Mouse (Mus musculus) layer of hippocampus, postnatal 10 days (tissue): ENCODE results near the gene Klra8. TPM values are rescaled to one million over a fixed set of nuclear protein-coding genes. Genes with fewer than 3 reads are reported as not detected.
"Not testable (repeated sequence)": the region's sequence is repeated elsewhere in the genome, so short reads cannot be mapped to it uniquely, and the experiment has no call there.

Experiments
- DNase-seq, 2 experiments: peaks; one replicate each; pipeline ENCODE4 v3.0.0; 2021; ENCODE audit warnings: low spot score in 2 of 2
- long read RNA-seq: library from polyadenylated mRNA; stranded (forward); transcript quantifications from one replicate; pipeline ENCODE4 v2.0.0, GENCODE M21; 2023
- total RNA-seq, 2 experiments: library from RNA; stranded (reverse); gene quantifications; 2 replicates each; pipeline ENCODE4 v1.2.3; 2021

The Klra8 gene
- total RNA-seq = not detected
- long read RNA-seq = 0 reads

- not testable (repeated sequence) for DNase-seq
Measured at GRCm38 (mm10) chr6:130129798-130130197, at the start of gene Klra8. Gene Klra8 (minus strand): TSS chr6:130129898.

DNA sequence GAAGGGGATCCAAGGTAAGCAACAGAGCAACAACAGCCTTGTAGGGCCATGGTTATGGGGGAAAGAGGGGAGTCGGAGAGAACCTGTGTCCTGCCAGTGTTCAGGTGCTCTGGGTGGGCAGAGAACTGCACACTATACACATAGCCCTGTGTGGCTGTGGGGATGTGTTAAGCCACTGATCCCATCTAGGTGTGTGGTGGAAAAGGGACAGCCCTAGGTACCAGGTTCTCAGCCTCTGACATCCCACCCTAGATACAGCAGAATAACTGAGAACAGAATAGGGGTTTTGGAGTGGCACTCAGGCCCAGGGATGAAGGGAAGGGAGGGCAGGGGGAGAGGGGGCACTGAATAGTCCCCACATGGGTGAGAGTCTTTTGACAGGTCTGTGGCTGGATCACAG, 19.2 kb downstream of the Klra8 start:
- no peak for DNase-seq

DNA sequence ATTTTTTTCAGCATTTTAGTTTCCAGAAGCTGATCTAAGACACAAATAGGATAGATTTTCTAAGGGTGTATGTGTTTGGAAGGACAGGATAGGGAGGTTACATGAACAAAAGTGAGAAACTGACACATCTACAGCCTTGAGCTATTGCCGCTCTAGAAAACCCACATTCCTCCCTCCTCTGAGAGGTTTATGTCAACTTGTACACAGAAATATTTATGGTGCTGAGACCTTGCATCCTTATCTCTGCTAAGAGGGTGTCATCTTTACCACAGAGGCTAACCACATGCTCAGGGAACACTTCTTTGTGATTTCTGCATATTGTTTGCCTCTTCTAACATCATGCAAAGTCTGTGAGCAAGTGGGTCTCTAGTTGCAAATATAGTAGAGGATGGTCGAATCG, 27.0 kb downstream of the Klra8 start:
- DNase-seq = not testable (repeated sequence)

- no peak for DNase-seq
Measured at GRCm38 (mm10) chr6:130092336-130092948, 37.3 kb downstream of the Klra8 start.

- not testable (repeated sequence) for DNase-seq
Measured at GRCm38 (mm10) chr6:130067171-130067570, 62.5 kb downstream of the Klra8 start, which contains the start of gene Klra4. Gene Klra4 (minus strand): TSS chr6:130067271.

Other genes with a start within 250 kb of the Klra8 start
- gene Klra5, start 212.2 kb downstream of the Klra8 start, total RNA-seq = not detected
- not detected for gene Klra6, start 102.9 kb downstream of the Klra8 start, total RNA-seq
- not detected for gene Klra4, start 62.6 kb downstream of the Klra8 start, total RNA-seq
- not detected for gene Klra9, start 63.2 kb upstream of the Klra8 start, total RNA-seq
- gene Klra7, start 103.4 kb upstream of the Klra8 start, total RNA-seq = not detected
- gene Klra10, start 152.0 kb upstream of the Klra8 start, total RNA-seq = not detected
- gene Klra3, start 207.7 kb upstream of the Klra8 start, total RNA-seq = not detected